Mouse (Mus musculus) ES-Bruce4 (cell line): Measurements from ENCODE around the gene Rad9a. TPM values are rescaled to one million over a fixed set of nuclear protein-coding genes. Genes with fewer than 3 reads are reported as not detected.

Source experiments
- H3K27ac ChIP-seq: 2 replicates; pipeline ENCODE4 v1.5.1; 2012; ENCODE audit warnings: low read length, inconsistent platforms; ENCODE audit not compliant: insufficient read depth
- H3K27me3 ChIP-seq: 2 replicates; pipeline ENCODE4 v1.6.1; 2012; ENCODE audit warnings: mild to moderate bottlenecking, low read length, inconsistent platforms; ENCODE audit not compliant: control insufficient read depth, poor library complexity, insufficient read depth, severe bottlenecking
- H3K36me3 ChIP-seq: 2 replicates; pipeline ENCODE4 v1.6.1; 2012; ENCODE audit warnings: inconsistent platforms, mild to moderate bottlenecking, low read length, moderate library complexity; ENCODE audit not compliant: control insufficient read depth, poor library complexity, insufficient read depth, severe bottlenecking
- H3K4me1 ChIP-seq: one replicate; pipeline ENCODE4 v1.8.1; 2011; ENCODE audit warnings: low read length; ENCODE audit not compliant: control insufficient read depth, insufficient read depth
- H3K4me3 ChIP-seq: 2 replicates; pipeline ENCODE4 v1.5.1; 2011; ENCODE audit warnings: low read depth, mild to moderate bottlenecking, low read length
- H3K9ac ChIP-seq: 2 replicates; pipeline ENCODE4 v1.6.1; 2012; ENCODE audit warnings: low read depth, mild to moderate bottlenecking, inconsistent platforms; ENCODE audit not compliant: poor library complexity, severe bottlenecking
- H3K9me3 ChIP-seq: replicated peaks from 2 replicates; pipeline ENCODE4 v1.6.1; 2012; ENCODE audit warnings: mild to moderate bottlenecking, low read length, inconsistent platforms; ENCODE audit not compliant: control insufficient read depth, poor library complexity, insufficient read depth, severe bottlenecking
- CTCF ChIP-seq: IDR thresholded peaks from one replicate; pipeline ENCODE4 v1.8.1; 2011; ENCODE audit warnings: low read depth, low read length
- EP300 ChIP-seq: IDR thresholded peaks from 2 replicates; pipeline ENCODE4 v1.6.1; 2011; ENCODE audit warnings: low read depth, low read length; ENCODE audit not compliant: insufficient read depth
- POLR2A ChIP-seq: IDR thresholded peaks from one replicate; pipeline ENCODE4 v1.8.1; 2011; ENCODE audit warnings: low read length; ENCODE audit not compliant: insufficient read depth
- polyA plus RNA-seq: library from polyadenylated mRNA; stranded (reverse); fragments of >200 nt; gene quantifications from 2 replicates; pipeline ENCODE4 v1.2.4, GENCODE M21; 2011; ENCODE audit warnings: low read depth; ENCODE audit not compliant: missing spikeins, insufficient read depth, insufficient read length

The Rad9a gene
- polyA plus RNA-seq, 1 experiment: 42.3 TPM

- H3K9me3 ChIP-seq: no peaks in the 10 kb centered on the region
- no peak overlapping the region for H3K4me3 ChIP-seq
- H3K9ac ChIP-seq: no peak overlapping the region
- no peaks in the 10 kb centered on the region for H3K27me3 ChIP-seq
- no peak overlapping the region for H3K27ac ChIP-seq
- H3K4me1 ChIP-seq: no peaks in the 10 kb centered on the region
- no peaks in the 10 kb centered on the region for H3K36me3 ChIP-seq
- TF ChIP-seq CTCF: no peak
- no peak for TF ChIP-seq EP300
- TF ChIP-seq POLR2A: no peak
These were observed 33.1 kb upstream of the Rad9a start for GRCm38 (mm10) chr19:4234548-4234947.

- Histone ChIP-seq H3K36me3 (no peaks in the 10 kb centered on the region), H3K4me1 (no peaks in the 10 kb centered on the region), H3K4me3 (no peak overlapping the region), H3K9me3 (no peaks in the 10 kb centered on the region), H3K27me3 (no peaks in the 10 kb centered on the region), H3K9ac (no peak overlapping the region), H3K27ac (no peak overlapping the region)
- no peak for TF ChIP-seq CTCF
- no peak for TF ChIP-seq POLR2A
- no peak for TF ChIP-seq EP300
These were observed 31.2 kb upstream of the Rad9a start for GRCm38 (mm10) chr19:4232651-4233050.

- no peaks in the 10 kb centered on the region for H3K4me1 ChIP-seq
- H3K36me3 ChIP-seq: no peaks in the 10 kb centered on the region
- TF ChIP-seq CTCF: no peak
- TF ChIP-seq EP300: no peak
- no peak for TF ChIP-seq POLR2A
- H3K27me3 ChIP-seq: no peaks in the 10 kb centered on the region
- peak overlapping the region; percentile 96 for H3K4me3 ChIP-seq
- no peaks in the 10 kb centered on the region for H3K9me3 ChIP-seq
- no peak overlapping the region for H3K27ac ChIP-seq
- 0 out of 2 replicates have a peak overlapping the region, but pooled peaks have one; percentile 41 for H3K9ac ChIP-seq
These were observed 30.7 kb upstream of the Rad9a start for GRCm38 (mm10) chr19:4232186-4232572.

GRCm38 (mm10) chr19:4231253-4232185 is 30.1 kb upstream of the Rad9a start, which contains the start of gene Pold4:
Pold4 (plus strand) TSS chr19:4231899.
- TF ChIP-seq CTCF: no peak
- Histone ChIP-seq H3K4me3 (peak within 1 kb of the TSS; percentile 96), H3K9ac (peak within 1 kb of the TSS; percentile 41; the same call in 1 of the 2 replicates), H3K27ac (no peak within 1 kb of the TSS), H3K9me3 (no peaks in the 10 kb centered on the region), H3K27me3 (no peaks in the 10 kb centered on the region), H3K4me1 (no peaks in the 10 kb centered on the region), H3K36me3 (no peaks in the 10 kb centered on the region)

- TF ChIP-seq EP300 (no peak), POLR2A (no peak), CTCF (no peak)
- no peak overlapping the region for H3K4me3 ChIP-seq
- no peaks in the 10 kb centered on the region for H3K9me3 ChIP-seq
- H3K36me3 ChIP-seq: no peaks in the 10 kb centered on the region
- no peak overlapping the region for H3K27ac ChIP-seq
- no peak overlapping the region for H3K9ac ChIP-seq
- no peaks in the 10 kb centered on the region for H3K27me3 ChIP-seq
- H3K4me1 ChIP-seq: no peaks in the 10 kb centered on the region
These were observed 29.0 kb upstream of the Rad9a start for GRCm38 (mm10) chr19:4230415-4230814.

GRCm38 (mm10) chr19:4229451-4230076 is 28.1 kb upstream of the Rad9a start:
- H3K27me3 ChIP-seq: no peaks in the 10 kb centered on the region
- H3K4me1 ChIP-seq: no peaks in the 10 kb centered on the region
- H3K9me3 ChIP-seq: no peaks in the 10 kb centered on the region
- no peak for TF ChIP-seq POLR2A
- TF ChIP-seq EP300: 0 out of 2 replicates have a peak, but pooled peaks have one; percentile 12
- no peaks in the 10 kb centered on the region for H3K36me3 ChIP-seq
- H3K4me3 ChIP-seq: no peak overlapping the region
- no peak overlapping the region for H3K27ac ChIP-seq
- H3K9ac ChIP-seq: no peak overlapping the region
